Mouse (Mus musculus) stomach, postnatal 0 days (tissue): ENCODE results near the gene Immp2l.

Source experiments
- CTCF ChIP-seq: IDR thresholded peaks from 2 replicates; pipeline ENCODE4 v1.5.1; 2016; ENCODE audit warnings: antibody characterized with exemption, low read depth, mild to moderate bottlenecking, moderate library complexity
- EP300 ChIP-seq: optimal IDR thresholded peaks from 2 replicates; pipeline ENCODE3; 2016; ENCODE audit warnings: antibody characterized with exemption

- TF ChIP-seq CTCF (no peak), EP300 (no peak)
These were observed 7.2 kb downstream of the Immp2l start for GRCm38 (mm10) chr12:41031119-41031518.
